Mouse (Mus musculus): Measurements from ENCODE around the gene Rarres2. TPM values are rescaled to one million over a fixed set of nuclear protein-coding genes. Genes with fewer than 3 reads are reported as not detected.
"Not testable (repeated sequence)": the region's sequence is repeated elsewhere in the genome, so short reads cannot be mapped to it uniquely, and the experiment has no call there.

The Rarres2 gene
- polyA plus RNA-seq, 1 experiment from 2014 or later, result 10.9 TPM

- H3K27me3 ChIP-seq, result 0 out of 2 replicates have a peak, but pooled peaks cover 5% of the 10 kb centered on the region
- no peak within 1 kb of the TSS for H3K27ac ChIP-seq
- peaks cover 14% of the 10 kb centered on the region for H3K36me3 ChIP-seq
- peak; percentile 72 for ATAC-seq (ENCODE audit: low FRiP score, low read depth)
- peak within 1 kb of the TSS; percentile 63 for H3K9ac ChIP-seq
- H3K4me3 ChIP-seq, result peak within 1 kb of the TSS; percentile 42
- WGBS, result 6% methylated on average over 38 of the region's 38 CpGs
- peaks cover 31% of the 10 kb centered on the region for H3K4me1 ChIP-seq
- H3K4me2 ChIP-seq (replicated peaks), result peak within 1 kb of the TSS; percentile 71
- no peaks in the 10 kb centered on the region for H3K9me3 ChIP-seq
Observed at GRCm38 (mm10) chr6:48537105-48537954, 35.3 kb downstream of the Rarres2 start, which contains the start of gene Atp6v0e2. Atp6v0e2 (plus strand) TSS chr6:48537615.

GRCm38 (mm10) chr6:48536091-48536490, 36.5 kb downstream of the Rarres2 start:
- Histone ChIP-seq H3K9me3 (no peaks in the 10 kb centered on the region), H3K4me2 (replicated peaks) (no peak overlapping the region), H3K4me1 (peaks cover 19% of the 10 kb centered on the region), H3K4me3 (no peak overlapping the region), H3K36me3 (peaks cover 24% of the 10 kb centered on the region), H3K27ac (no peak overlapping the region), H3K27me3 (0 out of 2 replicates have a peak, but pooled peaks cover 5% of the 10 kb centered on the region), H3K9ac (peak overlapping the region; percentile 19; the same call in 1 of the 2 replicates)
- no peak for ATAC-seq (ENCODE audit: low FRiP score, low read depth)
- WGBS, result 71% methylated on average over 4 of the region's 4 CpGs

GRCm38 (mm10) chr6:48534913-48535312, 37.7 kb downstream of the Rarres2 start:
- no peak overlapping the region for H3K9ac ChIP-seq
- no peaks in the 10 kb centered on the region for H3K9me3 ChIP-seq
- no peak overlapping the region for H3K27ac ChIP-seq
- ATAC-seq (ENCODE audit: low FRiP score, low read depth), result no peak
- no peak overlapping the region for H3K4me2 ChIP-seq (replicated peaks)
- WGBS, result 80% methylated on average over 8 of the region's 8 CpGs
- 0 out of 2 replicates have a peak, but pooled peaks cover 5% of the 10 kb centered on the region for H3K27me3 ChIP-seq
- H3K4me1 ChIP-seq, result peaks cover 16% of the 10 kb centered on the region
- no peak overlapping the region for H3K4me3 ChIP-seq
- H3K36me3 ChIP-seq, result peaks cover 29% of the 10 kb centered on the region

GRCm38 (mm10) chr6:48533475-48533874, 39.1 kb downstream of the Rarres2 start:
- H3K27ac ChIP-seq, result no peak overlapping the region
- 76% methylated on average over 2 of the region's 2 CpGs for WGBS
- H3K9ac ChIP-seq, result no peak overlapping the region
- peaks cover 14% of the 10 kb centered on the region for H3K4me1 ChIP-seq
- no peaks in the 10 kb centered on the region for H3K9me3 ChIP-seq
- H3K4me3 ChIP-seq, result no peak overlapping the region
- no peak for ATAC-seq (ENCODE audit: low FRiP score, low read depth)
- peaks cover 43% of the 10 kb centered on the region for H3K36me3 ChIP-seq
- H3K27me3 ChIP-seq, result 0 out of 2 replicates have a peak, but pooled peaks cover 5% of the 10 kb centered on the region
- H3K4me2 ChIP-seq (replicated peaks), result no peak overlapping the region

GRCm38 (mm10) chr6:48530862-48531261, 41.7 kb downstream of the Rarres2 start:
- Histone ChIP-seq H3K36me3 (peaks cover 67% of the 10 kb centered on the region), H3K27me3 (no peaks in the 10 kb centered on the region), H3K9ac (no peak overlapping the region), H3K9me3 (no peaks in the 10 kb centered on the region), H3K4me1 (no peaks in the 10 kb centered on the region), H3K4me3 (no peak overlapping the region), H3K27ac (no peak overlapping the region), H3K4me2 (replicated peaks) (no peak overlapping the region)
- WGBS, result 70% methylated on average over 2 of the region's 2 CpGs
- ATAC-seq (ENCODE audit: low FRiP score, low read depth), result no peak

GRCm38 (mm10) chr6:48529871-48530440, 42.6 kb downstream of the Rarres2 start:
- Histone ChIP-seq H3K4me3 (no peak overlapping the region), H3K27ac (no peak overlapping the region), H3K4me1 (no peaks in the 10 kb centered on the region), H3K27me3 (no peaks in the 10 kb centered on the region), H3K4me2 (replicated peaks) (no peak overlapping the region), H3K9me3 (no peaks in the 10 kb centered on the region), H3K36me3 (peaks cover 76% of the 10 kb centered on the region), H3K9ac (no peak overlapping the region)
- WGBS, result 87% methylated on average over 16 of the region's 16 CpGs
- ATAC-seq (ENCODE audit: low FRiP score, low read depth), result no peak

GRCm38 (mm10) chr6:48529261-48529660, 43.3 kb downstream of the Rarres2 start:
- H3K36me3 ChIP-seq, result peaks cover 76% of the 10 kb centered on the region
- 74% methylated on average over 14 of the region's 14 CpGs for WGBS

GRCm38 (mm10) chr6:48527901-48528300, 44.7 kb downstream of the Rarres2 start:
- Histone ChIP-seq H3K4me2 (replicated peaks) (no peak overlapping the region), H3K27me3 (no peaks in the 10 kb centered on the region), H3K9me3 (no peaks in the 10 kb centered on the region), H3K4me1 (no peaks in the 10 kb centered on the region), H3K9ac (no peak overlapping the region), H3K36me3 (peaks cover 68% of the 10 kb centered on the region), H3K4me3 (no peak overlapping the region), H3K27ac (no peak overlapping the region)
- 92% methylated on average over 9 of the region's 9 CpGs for WGBS
- no peak for ATAC-seq (ENCODE audit: low FRiP score, low read depth)

More at GRCm38 (mm10) chr6:48529261-48529660, 43.3 kb downstream of the Rarres2 start:
- Histone ChIP-seq H3K4me1 (no peaks in the 10 kb centered on the region), H3K4me3 (no peak overlapping the region), H3K9ac (no peak overlapping the region), H3K9me3 (no peaks in the 10 kb centered on the region), H3K27me3 (no peaks in the 10 kb centered on the region), H3K4me2 (replicated peaks) (no peak overlapping the region), H3K27ac (no peak overlapping the region)
- ATAC-seq (ENCODE audit: low FRiP score, low read depth), result no peak

- H3K9me3 ChIP-seq; H3K4me2 ChIP-seq (replicated peaks); H3K27ac ChIP-seq; H3K4me1 ChIP-seq; H3K4me3 ChIP-seq; ATAC-seq (ENCODE audit: low FRiP score, low read depth); H3K27me3 ChIP-seq; H3K9ac ChIP-seq: not testable (repeated sequence)
- H3K36me3 ChIP-seq, result peaks cover 54% of the 10 kb centered on the region
- WGBS, result 97% methylated on average over 16 of the region's 16 CpGs
Observed at GRCm38 (mm10) chr6:48524882-48525281, 47.7 kb downstream of the Rarres2 start.

Other genes starting within 250 kb of the Rarres2 start
- gene Krba1, start 177.2 kb downstream of the Rarres2 start, polyA plus RNA-seq (2015; fragmentation: Nextera tagmentation; extraction: Ambion mirVana), result 25.4 and 29.5 TPM in 2 replicates
- 23.0 and 24.7 TPM in 2 replicates for gene Zfp467, start 127.0 kb downstream of the Rarres2 start, polyA plus RNA-seq (2015; fragmentation: Nextera tagmentation; extraction: Ambion mirVana)
- gene Sspo, start 124.6 kb downstream of the Rarres2 start, polyA plus RNA-seq (2015; fragmentation: Nextera tagmentation; extraction: Ambion mirVana), result 0.23 and 0.47 TPM in 2 replicates
- gene Atp6v0e2, start 35.2 kb downstream of the Rarres2 start, polyA plus RNA-seq (2015; fragmentation: Nextera tagmentation; extraction: Ambion mirVana), result 9.2 and 9.3 TPM in 2 replicates
- gene Lrrc61, start 18.0 kb downstream of the Rarres2 start, polyA plus RNA-seq (2015; fragmentation: Nextera tagmentation; extraction: Ambion mirVana), result 6.9 and 11.6 TPM in 2 replicates
- gene Gm45021, start 16.8 kb upstream of the Rarres2 start, polyA plus RNA-seq (2015; fragmentation: Nextera tagmentation; extraction: Ambion mirVana), result not detected in 2 replicates
- 30.7 and 34.1 TPM in 2 replicates for gene Repin1, start 21.1 kb upstream of the Rarres2 start, polyA plus RNA-seq (2015; fragmentation: Nextera tagmentation; extraction: Ambion mirVana)
- gene Gm44965, start 21.2 kb upstream of the Rarres2 start, polyA plus RNA-seq (2015; fragmentation: Nextera tagmentation; extraction: Ambion mirVana), result 0.73 TPM in 1 of 2 replicates, not detected in the other
- 7.2 and 7.7 TPM in 2 replicates for gene Zfp775, start 29.3 kb upstream of the Rarres2 start, polyA plus RNA-seq (2015; fragmentation: Nextera tagmentation; extraction: Ambion mirVana)
- gene AI854703, start 54.0 kb upstream of the Rarres2 start, polyA plus RNA-seq (2015; fragmentation: Nextera tagmentation; extraction: Ambion mirVana), result 0.75 and 0.89 TPM in 2 replicates
- gene Gimap8, start 74.4 kb upstream of the Rarres2 start, polyA plus RNA-seq (2015; fragmentation: Nextera tagmentation; extraction: Ambion mirVana), result 0.70 and 0.86 TPM in 2 replicates
- 7.0 and 7.7 TPM in 2 replicates for gene Gimap9, start 103.3 kb upstream of the Rarres2 start, polyA plus RNA-seq (2015; fragmentation: Nextera tagmentation; extraction: Ambion mirVana)
- 12.5 and 12.9 TPM in 2 replicates for gene Gimap4, start 111.8 kb upstream of the Rarres2 start, polyA plus RNA-seq (2015; fragmentation: Nextera tagmentation; extraction: Ambion mirVana)
- 18.1 and 18.5 TPM in 2 replicates for gene Gimap6, start 135.4 kb upstream of the Rarres2 start, polyA plus RNA-seq (2015; fragmentation: Nextera tagmentation; extraction: Ambion mirVana)
- gene Gm28053, start 145.8 kb upstream of the Rarres2 start, polyA plus RNA-seq (2015; fragmentation: Nextera tagmentation; extraction: Ambion mirVana), result 0.94 and 2.3 TPM in 2 replicates
- not detected in 2 replicates for gene Gimap7, start 145.8 kb upstream of the Rarres2 start, polyA plus RNA-seq (2015; fragmentation: Nextera tagmentation; extraction: Ambion mirVana)
- 9.8 and 10.4 TPM in 2 replicates for gene Gimap1, start 166.3 kb upstream of the Rarres2 start, polyA plus RNA-seq (2015; fragmentation: Nextera tagmentation; extraction: Ambion mirVana)
- 3.0 and 3.4 TPM in 2 replicates for gene Gimap5, start 173.4 kb upstream of the Rarres2 start, polyA plus RNA-seq (2015; fragmentation: Nextera tagmentation; extraction: Ambion mirVana)
- gene Gimap3, start 198.1 kb upstream of the Rarres2 start, polyA plus RNA-seq (2015; fragmentation: Nextera tagmentation; extraction: Ambion mirVana), result not detected in 2 replicates

Data from limb, embryonic 13.5 days (tissue).